Mouse (Mus musculus) c-Kit-positive CD71-positive TER-119-positive erythroid progenitor cells, embryonic 14.5 days (primary cell): ENCODE results near the gene Rnf26.

Experiments used
- DNase-seq: peaks from one replicate; pipeline ENCODE4 v3.0.0-alpha.2; 2013; ENCODE audit warnings: low spot score

Gene Rnf26

GRCm38 (mm10) chr9:44075276-44075995, 37.9 kb downstream of the Rnf26 start:
- DNase-seq: no peak

GRCm38 (mm10) chr9:44074395-44075275, 38.7 kb downstream of the Rnf26 start:
- DNase-seq: peak; percentile 47

- DNase-seq: no peak
Measured at GRCm38 (mm10) chr9:44073115-44073514, 40.2 kb downstream of the Rnf26 start.

GRCm38 (mm10) chr9:44072599-44072915, 40.8 kb downstream of the Rnf26 start:
- DNase-seq: no peak

GRCm38 (mm10) chr9:44071914-44072598, 41.3 kb downstream of the Rnf26 start:
- DNase-seq: no peak

- DNase-seq: no peak
Measured at GRCm38 (mm10) chr9:44070844-44071231, 42.5 kb downstream of the Rnf26 start.

GRCm38 (mm10) chr9:44070113-44070843, 43.0 kb downstream of the Rnf26 start:
- no peak for DNase-seq

- DNase-seq: no peak
Measured at GRCm38 (mm10) chr9:44069252-44069651, 44.1 kb downstream of the Rnf26 start.

- no peak for DNase-seq
Measured at GRCm38 (mm10) chr9:44067960-44068330, 45.4 kb downstream of the Rnf26 start.

- no peak for DNase-seq
Measured at GRCm38 (mm10) chr9:44067241-44067959, 45.9 kb downstream of the Rnf26 start.

GRCm38 (mm10) chr9:44066785-44067225, 46.5 kb downstream of the Rnf26 start, which contains the start of gene Usp2:
TSS of gene Usp2 (plus strand) at chr9:44067021.
- DNase-seq: peak; percentile 92

- DNase-seq: no peak
Measured at GRCm38 (mm10) chr9:44065177-44065576, 48.1 kb downstream of the Rnf26 start.

GRCm38 (mm10) chr9:44058606-44059005, 54.7 kb downstream of the Rnf26 start:
- no peak for DNase-seq

GRCm38 (mm10) chr9:44053936-44054335, 59.4 kb downstream of the Rnf26 start:
- DNase-seq: no peak

- DNase-seq: no peak
Measured at GRCm38 (mm10) chr9:44052855-44053254, 60.5 kb downstream of the Rnf26 start.

GRCm38 (mm10) chr9:44049381-44050165, 63.7 kb downstream of the Rnf26 start:
- DNase-seq: no peak

GRCm38 (mm10) chr9:44048541-44049380, 64.6 kb downstream of the Rnf26 start:
- no peak for DNase-seq

- no peak for DNase-seq
Measured at GRCm38 (mm10) chr9:44047571-44048490, 65.5 kb downstream of the Rnf26 start.
